Mouse (Mus musculus) embryonic facial prominence, embryonic 10.5 days (tissue): ENCODE measurements around the gene Opa3. TPM values are rescaled to one million over a fixed set of nuclear protein-coding genes. Genes with fewer than 3 reads are reported as not detected.

Experiments used
- DNase-seq: peaks from one replicate; pipeline ENCODE4 v3.0.0-alpha.2; 2017; ENCODE audit warnings: low spot score
- H3K27ac ChIP-seq: fragments of 300-500 bp; sonication (generic); replicated peaks from 2 replicates; pipeline ENCODE4 v1.5.1; 2016; ENCODE audit warnings: mild to moderate bottlenecking
- H3K27me3 ChIP-seq: fragments of 300-500 bp; sonication (generic); replicated peaks from 2 replicates; pipeline ENCODE4 v1.6.1; 2016; ENCODE audit warnings: low read depth, mild to moderate bottlenecking; ENCODE audit not compliant: poor library complexity, severe bottlenecking
- H3K36me3 ChIP-seq: fragments of 300-500 bp; sonication (generic); replicated peaks from 2 replicates; pipeline ENCODE4 v1.6.1; 2016; ENCODE audit warnings: mild to moderate bottlenecking, moderate library complexity
- H3K4me1 ChIP-seq: fragments of 300-500 bp; sonication (generic); 2 replicates; pipeline ENCODE4 v1.6.1; 2016
- H3K4me3 ChIP-seq: fragments of 300-500 bp; sonication (generic); 2 replicates; pipeline ENCODE4 v1.5.1; 2016; ENCODE audit warnings: mild to moderate bottlenecking, moderate library complexity
- H3K9me3 ChIP-seq: fragments of 300-500 bp; sonication (generic); 2 replicates; pipeline ENCODE4 v1.6.1; 2016; ENCODE audit warnings: mild to moderate bottlenecking
- WGBS: fragments of 180-500 bp; shearing (Covaris S2); methylation state at CpG from one replicate; pipeline ENCODE4 v1.1.7; 2016; 5-methylcytosine and 5-hydroxymethylcytosine counted together
- polyA plus RNA-seq: library from polyadenylated mRNA; unstranded; fragments of >200 nt; fragmentation: Nextera tagmentation; extraction: Ambion mirVana; gene quantifications from 2 replicates; pipeline ENCODE4 v1.2.1, GENCODE M21; 2016

The Opa3 gene
- polyA plus RNA-seq = 46.4 and 49.4 TPM in 2 replicates

GRCm38 (mm10) chr7:19227883-19228792 is at the start of gene Opa3:
Gene Opa3 (plus strand): TSS chr7:19228334.
- DNase-seq = peak; percentile 100
- Histone ChIP-seq H3K27me3 (no peaks in the 10 kb centered on the region), H3K27ac (peak within 1 kb of the TSS; percentile 97), H3K36me3 (peaks cover 42% of the 10 kb centered on the region), H3K9me3 (no peaks in the 10 kb centered on the region), H3K4me3 (peak within 1 kb of the TSS; percentile 74), H3K4me1 (peaks cover 23% of the 10 kb centered on the region)
- under 1% methylated on average over 91 of the region's 91 CpGs for WGBS

GRCm38 (mm10) chr7:19178443-19179092 is 49.6 kb upstream of the Opa3 start:
- Histone ChIP-seq H3K4me3 (peak overlapping the region; percentile 52), H3K27ac (no peak overlapping the region), H3K36me3 (peaks cover 4% of the 10 kb centered on the region; the same call in 1 of the 2 replicates), H3K9me3 (peaks cover 3% of the 10 kb centered on the region; the same call in 1 of the 2 replicates), H3K4me1 (peaks cover 53% of the 10 kb centered on the region), H3K27me3 (peaks cover 68% of the 10 kb centered on the region)
- WGBS = 5% methylated on average over 27 of the region's 27 CpGs
- peak; percentile 84 for DNase-seq

- Histone ChIP-seq H3K4me1 (peaks cover 53% of the 10 kb centered on the region), H3K36me3 (peaks cover 8% of the 10 kb centered on the region; the same call in 1 of the 2 replicates)
Observed at GRCm38 (mm10) chr7:19179173-19179572, 49.0 kb upstream of the Opa3 start.

GRCm38 (mm10) chr7:19179936-19180335 is 48.2 kb upstream of the Opa3 start:
- peaks cover 53% of the 10 kb centered on the region for H3K4me1 ChIP-seq
- peaks cover 3% of the 10 kb centered on the region; the same call in 1 of the 2 replicates for H3K9me3 ChIP-seq
- H3K27ac ChIP-seq = no peak overlapping the region
- peak overlapping the region; percentile 52; the same call in 1 of the 2 replicates for H3K4me3 ChIP-seq
- peaks cover 8% of the 10 kb centered on the region for H3K36me3 ChIP-seq
- 39% methylated on average over 6 of the region's 6 CpGs for WGBS
- DNase-seq = no peak
- H3K27me3 ChIP-seq = peaks cover 59% of the 10 kb centered on the region

More at GRCm38 (mm10) chr7:19179173-19179572, 49.0 kb upstream of the Opa3 start:
- H3K27ac ChIP-seq = peak overlapping the region; percentile 7; the same call in 1 of the 2 replicates
- DNase-seq = peak; percentile 82
- peaks cover 63% of the 10 kb centered on the region for H3K27me3 ChIP-seq
- 1% methylated on average over 32 of the region's 32 CpGs for WGBS
- H3K4me3 ChIP-seq = peak overlapping the region; percentile 52
- peaks cover 3% of the 10 kb centered on the region; the same call in 1 of the 2 replicates for H3K9me3 ChIP-seq

GRCm38 (mm10) chr7:19180862-19181429 is 47.2 kb upstream of the Opa3 start:
- Histone ChIP-seq H3K27ac (peak overlapping the region; percentile 66), H3K36me3 (peaks cover 15% of the 10 kb centered on the region), H3K27me3 (peaks cover 49% of the 10 kb centered on the region), H3K4me3 (peak overlapping the region; percentile 64), H3K4me1 (peaks cover 47% of the 10 kb centered on the region), H3K9me3 (0 out of 2 replicates have a peak, but pooled peaks cover 3% of the 10 kb centered on the region)
- WGBS = 1% methylated on average over 27 of the region's 27 CpGs
- peak; percentile 83 for DNase-seq

GRCm38 (mm10) chr7:19184250-19184649 is 43.9 kb upstream of the Opa3 start:
- H3K27me3 ChIP-seq = peaks cover 16% of the 10 kb centered on the region
- H3K4me3 ChIP-seq = no peak overlapping the region
- H3K36me3 ChIP-seq = peaks cover 40% of the 10 kb centered on the region
- H3K4me1 ChIP-seq = peaks cover 23% of the 10 kb centered on the region
- H3K27ac ChIP-seq = no peak overlapping the region
- H3K9me3 ChIP-seq = no peaks in the 10 kb centered on the region
- WGBS = 88% methylated on average over 2 of the region's 2 CpGs
- DNase-seq = no peak

GRCm38 (mm10) chr7:19184758-19185157 is 43.4 kb upstream of the Opa3 start:
- Histone ChIP-seq H3K27me3 (peaks cover 11% of the 10 kb centered on the region), H3K9me3 (no peaks in the 10 kb centered on the region), H3K36me3 (peaks cover 42% of the 10 kb centered on the region), H3K4me1 (peaks cover 18% of the 10 kb centered on the region), H3K27ac (no peak overlapping the region), H3K4me3 (no peak overlapping the region)
- WGBS = 88% methylated on average over 6 of the region's 6 CpGs
- DNase-seq = no peak

DNA sequence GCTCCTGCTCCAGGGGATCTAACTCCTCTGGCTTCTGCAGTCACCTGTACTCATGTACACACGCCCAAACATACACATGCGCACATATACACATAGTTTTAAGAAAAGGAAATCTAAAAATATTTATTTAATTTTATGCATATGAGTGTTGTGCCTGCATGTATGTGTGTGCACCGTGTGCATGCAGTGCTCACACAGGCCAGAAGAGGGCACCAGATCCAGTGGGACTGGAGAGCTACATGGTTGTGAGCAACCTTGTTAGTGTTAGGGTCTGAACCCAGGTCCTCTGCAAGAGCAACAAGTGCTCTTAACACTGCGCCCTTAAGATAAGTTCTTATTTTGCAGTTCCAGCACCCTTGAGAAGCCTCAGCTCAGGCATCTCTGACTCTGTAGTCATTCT is 33.5 kb upstream of the Opa3 start:
- peaks cover 10% of the 10 kb centered on the region; the same call in 1 of the 2 replicates for H3K9me3 ChIP-seq
- H3K27ac ChIP-seq = no peak overlapping the region
- no peaks in the 10 kb centered on the region for H3K4me1 ChIP-seq
- DNase-seq = no peak
- peaks cover 84% of the 10 kb centered on the region for H3K36me3 ChIP-seq
- 96% methylated on average over 4 of the region's 4 CpGs for WGBS
- H3K27me3 ChIP-seq = no peaks in the 10 kb centered on the region
- H3K4me3 ChIP-seq = no peak overlapping the region

- Histone ChIP-seq H3K27me3 (no peaks in the 10 kb centered on the region), H3K27ac (no peak overlapping the region), H3K4me3 (no peak overlapping the region), H3K36me3 (peaks cover 81% of the 10 kb centered on the region), H3K4me1 (no peaks in the 10 kb centered on the region), H3K9me3 (peaks cover 10% of the 10 kb centered on the region; the same call in 1 of the 2 replicates)
- WGBS = 63% methylated on average over 6 of the region's 6 CpGs
- DNase-seq = no peak
Observed at GRCm38 (mm10) chr7:19196676-19197075, 31.5 kb upstream of the Opa3 start.

DNA sequence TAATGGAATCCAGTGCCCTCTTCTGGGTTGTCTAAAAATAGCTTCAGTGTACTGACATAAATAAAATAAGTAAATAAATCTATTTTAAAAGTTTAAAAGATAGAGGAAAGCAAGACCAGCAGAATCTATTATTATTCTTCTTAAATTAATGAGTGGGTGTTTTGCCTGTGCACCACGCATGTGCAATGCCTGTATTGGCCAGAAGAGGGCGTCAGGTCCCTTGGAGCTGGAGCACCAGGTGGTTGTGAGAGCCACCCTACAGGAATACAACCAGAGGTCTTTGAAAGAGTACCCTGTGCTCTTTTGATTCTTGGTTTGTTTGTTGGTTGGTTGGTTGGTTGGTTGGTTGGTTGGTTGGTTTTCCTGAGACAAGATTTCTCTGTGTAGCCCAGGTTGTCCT is 30.1 kb upstream of the Opa3 start:
- peaks cover 10% of the 10 kb centered on the region; the same call in 1 of the 2 replicates for H3K9me3 ChIP-seq
- no peaks in the 10 kb centered on the region for H3K27me3 ChIP-seq
- H3K4me3 ChIP-seq = no peak overlapping the region
- H3K36me3 ChIP-seq = peaks cover 83% of the 10 kb centered on the region
- DNase-seq = no peak
- WGBS = 26% methylated on average over 2 of the region's 2 CpGs
- H3K27ac ChIP-seq = no peak overlapping the region
- no peaks in the 10 kb centered on the region for H3K4me1 ChIP-seq

DNA sequence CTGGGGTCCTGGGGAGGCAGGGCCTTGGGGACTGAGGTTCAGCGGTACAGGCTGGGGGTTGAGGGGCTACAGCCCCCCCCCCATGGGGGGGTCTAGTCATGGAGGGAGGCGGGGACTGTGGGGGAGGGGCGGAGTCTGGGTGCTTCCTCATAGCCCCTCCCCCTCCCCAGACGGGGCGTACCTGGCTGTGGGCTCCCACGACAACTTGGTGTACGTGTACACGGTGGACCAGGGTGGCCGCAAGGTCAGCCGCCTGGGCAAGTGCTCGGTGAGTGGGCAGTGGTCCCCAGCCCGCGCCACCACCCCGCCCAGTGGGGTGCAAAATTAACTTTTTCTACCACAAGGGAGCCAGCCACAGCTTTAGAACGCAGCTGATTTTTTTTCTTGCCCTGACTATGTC is 26.5 kb upstream of the Opa3 start:
- H3K9me3 ChIP-seq = no peaks in the 10 kb centered on the region
- WGBS = 68% methylated on average over 15 of the region's 15 CpGs
- peaks cover 79% of the 10 kb centered on the region for H3K36me3 ChIP-seq
- H3K27me3 ChIP-seq = no peaks in the 10 kb centered on the region
- no peak overlapping the region for H3K27ac ChIP-seq
- H3K4me1 ChIP-seq = no peaks in the 10 kb centered on the region
- DNase-seq = no peak
- no peak overlapping the region for H3K4me3 ChIP-seq
